Mouse (Mus musculus) kidney, embryonic 14.5 days (tissue): ENCODE data around the gene Rnaseh2a. TPM values are rescaled to one million over a fixed set of nuclear protein-coding genes. Genes with fewer than 3 reads are reported as not detected.

Experiments
- ATAC-seq: fragments of 200-750 bp; cut with Nextera tagmentation; 2 replicates; pipeline ENCODE4 v1.8.0; 2017; ENCODE audit warnings: moderate number of reproducible peaks, mild to moderate bottlenecking, moderate TSS enrichment, moderate library complexity; ENCODE audit not compliant: low FRiP score, low TSS enrichment
- H3K27ac ChIP-seq: fragments of 300-500 bp; sonication (generic); 2 replicates; pipeline ENCODE4 v1.5.1; 2014; ENCODE audit warnings: low read depth, mild to moderate bottlenecking, low read length, moderate library complexity, mixed read lengths
- H3K27me3 ChIP-seq: fragments of 300-500 bp; sonication (generic); 2 replicates; pipeline ENCODE4 v1.6.1; 2014; ENCODE audit warnings: mild to moderate bottlenecking, low read length; ENCODE audit not compliant: control insufficient read depth, insufficient read depth
- H3K36me3 ChIP-seq: fragments of 300-500 bp; sonication (generic); 2 replicates; pipeline ENCODE4 v1.6.1; 2014; ENCODE audit warnings: low read length, mixed read lengths; ENCODE audit not compliant: control insufficient read depth, insufficient read depth
- H3K4me1 ChIP-seq: fragments of 300-500 bp; sonication (generic); 2 replicates; pipeline ENCODE4 v1.6.1; 2014; ENCODE audit warnings: low read length, mixed read lengths; ENCODE audit not compliant: control insufficient read depth, insufficient read depth
- H3K4me2 ChIP-seq: fragments of 300-500 bp; sonication (generic); replicated peaks from 2 replicates; pipeline ENCODE4 v1.6.1; 2014; ENCODE audit warnings: low read depth, mild to moderate bottlenecking, low read length
- H3K4me3 ChIP-seq: fragments of 300-500 bp; sonication (generic); 2 replicates; pipeline ENCODE4 v1.5.1; 2014; ENCODE audit warnings: mild to moderate bottlenecking, low read length
- H3K9ac ChIP-seq: fragments of 300-500 bp; sonication (generic); 2 replicates; pipeline ENCODE4 v1.6.1; 2014; ENCODE audit warnings: low read depth, mild to moderate bottlenecking, low read length, moderate library complexity
- H3K9me3 ChIP-seq: fragments of 300-500 bp; sonication (generic); 2 replicates; pipeline ENCODE4 v1.6.1; 2016; ENCODE audit warnings: low read length; ENCODE audit not compliant: control insufficient read depth
- WGBS: fragments of 180-500 bp; shearing (Covaris S2); extraction: QIAGEN DNeasy Blood & Tissue Kit; methylation state at CpG from one replicate; pipeline ENCODE4 v1.1.7; 2014; 5-methylcytosine and 5-hydroxymethylcytosine counted together
- polyA plus RNA-seq: library from polyadenylated mRNA; unstranded; fragments of >200 nt; fragmentation: Nextera tagmentation; extraction: Ambion mirVana; gene quantifications from 2 replicates; pipeline ENCODE4 v1.2.1, GENCODE M21; 2014

Rnaseh2a gene
- polyA plus RNA-seq, 1 experiment from 2014 or later = 143 TPM

GRCm38 (mm10) chr8:84986379-84986945, 16.9 kb upstream of the Rnaseh2a start:
- ATAC-seq = no peak
- H3K9ac ChIP-seq = peak overlapping the region; percentile 58; the same call in 1 of the 2 replicates
- H3K27me3 ChIP-seq = no peaks in the 10 kb centered on the region
- 38% methylated on average over 8 of the region's 8 CpGs for WGBS
- H3K4me1 ChIP-seq = peaks cover 41% of the 10 kb centered on the region
- peak overlapping the region; percentile 48 for H3K4me3 ChIP-seq
- H3K27ac ChIP-seq = peak overlapping the region; percentile 74
- H3K9me3 ChIP-seq = no peaks in the 10 kb centered on the region
- no peaks in the 10 kb centered on the region for H3K36me3 ChIP-seq
- peak overlapping the region; percentile 96 for H3K4me2 ChIP-seq

- WGBS = under 1% methylated on average over 52 of the region's 53 CpGs
- peak; percentile 46 for ATAC-seq
- no peaks in the 10 kb centered on the region for H3K9me3 ChIP-seq
- H3K9ac ChIP-seq = peak overlapping the region; percentile 58
- peaks cover 47% of the 10 kb centered on the region for H3K4me1 ChIP-seq
- H3K36me3 ChIP-seq = no peaks in the 10 kb centered on the region
- H3K27ac ChIP-seq = peak overlapping the region; percentile 74
- H3K4me2 ChIP-seq = peak overlapping the region; percentile 96
- no peaks in the 10 kb centered on the region for H3K27me3 ChIP-seq
- peak overlapping the region; percentile 48 for H3K4me3 ChIP-seq
Observed at GRCm38 (mm10) chr8:84985684-84986378, 16.3 kb upstream of the Rnaseh2a start.

GRCm38 (mm10) chr8:84985049-84985683, 15.6 kb upstream of the Rnaseh2a start:
- Histone ChIP-seq H3K4me1 (peaks cover 53% of the 10 kb centered on the region), H3K27me3 (no peaks in the 10 kb centered on the region), H3K4me3 (peak overlapping the region; percentile 48), H3K27ac (peak overlapping the region; percentile 74; the same call in 1 of the 2 replicates), H3K9ac (peak overlapping the region; percentile 58), H3K9me3 (no peaks in the 10 kb centered on the region), H3K4me2 (peak overlapping the region; percentile 96), H3K36me3 (no peaks in the 10 kb centered on the region)
- under 1% methylated on average over 23 of the region's 23 CpGs for WGBS
- no peak; the same call in 1 of the 2 replicates for ATAC-seq

GRCm38 (mm10) chr8:84984294-84985048, 14.9 kb upstream of the Rnaseh2a start:
- 3% methylated on average over 15 of the region's 16 CpGs for WGBS
- H3K27me3 ChIP-seq = no peaks in the 10 kb centered on the region
- H3K9ac ChIP-seq = peak overlapping the region; percentile 58; the same call in 1 of the 2 replicates
- peaks cover 52% of the 10 kb centered on the region for H3K4me1 ChIP-seq
- H3K9me3 ChIP-seq = no peaks in the 10 kb centered on the region
- peak overlapping the region; percentile 48 for H3K4me3 ChIP-seq
- peak overlapping the region; percentile 74; the same call in 1 of the 2 replicates for H3K27ac ChIP-seq
- peak overlapping the region; percentile 96 for H3K4me2 ChIP-seq
- no peaks in the 10 kb centered on the region for H3K36me3 ChIP-seq
- ATAC-seq = no peak

- Histone ChIP-seq H3K4me3 (no peak overlapping the region), H3K36me3 (no peaks in the 10 kb centered on the region), H3K9ac (no peak overlapping the region), H3K4me2 (no peak overlapping the region), H3K27me3 (no peaks in the 10 kb centered on the region), H3K27ac (no peak overlapping the region), H3K4me1 (peaks cover 63% of the 10 kb centered on the region), H3K9me3 (no peaks in the 10 kb centered on the region)
- 73% methylated on average over 3 of the region's 3 CpGs for WGBS
- no peak for ATAC-seq
Observed at GRCm38 (mm10) chr8:84982499-84983011, 13.0 kb upstream of the Rnaseh2a start.

DNA sequence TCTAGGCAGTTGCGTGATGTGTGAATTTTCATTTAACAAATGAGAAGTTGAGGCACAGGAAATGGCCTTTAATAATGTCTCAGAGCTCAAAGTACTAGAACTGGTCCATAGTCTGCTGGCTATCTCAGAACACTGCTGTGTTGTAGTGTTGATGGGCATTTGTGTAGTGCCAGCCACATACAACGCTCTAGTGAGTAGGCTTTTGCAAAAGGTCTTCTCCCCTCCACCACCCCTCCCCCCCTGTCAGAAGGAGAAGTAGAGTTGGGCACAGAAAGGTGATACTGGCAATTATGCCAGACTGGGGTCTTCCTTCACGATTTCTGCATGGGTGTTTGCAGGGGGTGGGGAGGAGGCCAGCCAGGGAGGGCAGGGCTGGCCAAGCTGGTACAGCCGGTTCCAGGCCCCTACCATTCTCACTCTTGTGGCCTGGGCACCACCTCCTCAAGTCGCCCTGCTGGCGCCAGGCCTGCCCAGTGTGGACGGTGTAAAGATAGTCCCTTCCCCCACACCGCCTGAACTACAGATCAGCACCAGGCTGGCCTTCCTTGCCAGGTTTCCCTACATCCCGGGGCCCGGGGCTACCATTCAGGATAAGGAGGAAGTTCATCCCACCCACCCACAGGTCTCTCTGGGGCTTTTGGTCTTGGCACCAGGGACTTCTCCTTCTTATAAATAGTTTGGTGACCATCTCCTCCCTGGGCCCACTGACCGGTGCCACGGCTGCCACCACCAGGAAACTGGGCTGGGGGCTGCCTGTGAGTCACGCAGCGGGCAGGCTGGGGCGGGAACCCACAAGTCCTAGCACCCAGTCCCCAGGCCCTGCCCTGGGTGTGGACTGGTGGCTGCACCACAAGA, 12.3 kb upstream of the Rnaseh2a start:
- Histone ChIP-seq H3K4me3 (no peak overlapping the region), H3K4me2 (no peak overlapping the region), H3K27ac (no peak overlapping the region; the same call in 1 of the 2 replicates), H3K9ac (no peak overlapping the region), H3K4me1 (peaks cover 68% of the 10 kb centered on the region), H3K27me3 (no peaks in the 10 kb centered on the region; the same call in 1 of the 2 replicates), H3K36me3 (no peaks in the 10 kb centered on the region), H3K9me3 (no peaks in the 10 kb centered on the region)
- WGBS = 73% methylated on average over 15 of the region's 15 CpGs
- no peak for ATAC-seq

DNA sequence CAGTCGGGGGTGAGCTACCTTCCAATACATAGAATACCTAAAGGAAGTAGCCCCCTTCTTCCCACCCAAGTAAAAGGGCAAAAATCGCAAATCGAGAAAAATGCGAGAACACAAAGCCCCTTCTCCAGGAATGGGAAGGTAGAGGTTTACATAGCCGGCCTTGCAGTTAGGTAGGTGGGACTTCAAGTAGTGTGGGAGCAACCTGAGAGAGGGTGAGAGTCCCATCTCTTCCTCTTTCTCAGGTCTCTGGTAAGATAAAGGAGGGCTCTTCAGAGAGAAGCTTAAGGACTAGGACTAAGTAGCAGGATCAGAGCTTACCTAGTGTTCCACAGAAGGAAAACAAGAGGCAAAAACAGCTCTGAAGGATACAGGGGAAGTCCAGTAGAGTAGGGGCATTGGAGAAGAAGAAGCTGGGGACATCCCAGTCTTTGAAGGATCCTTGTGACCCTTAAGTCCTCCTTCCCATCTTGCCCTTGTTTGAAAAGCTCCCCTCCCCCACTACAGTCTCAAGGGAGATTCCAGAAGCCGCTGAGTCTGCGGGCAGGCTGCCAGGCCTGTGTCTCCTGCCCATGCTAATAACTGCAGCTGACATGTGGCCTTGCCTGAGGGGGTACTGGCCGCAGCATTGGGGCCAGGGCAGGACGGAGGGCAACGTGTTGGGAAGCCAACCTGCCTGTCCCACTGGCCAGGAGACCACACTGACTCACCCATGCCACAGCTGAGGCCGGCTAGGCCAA, 11.2 kb upstream of the Rnaseh2a start:
- peak overlapping the region; percentile 98 for H3K4me2 ChIP-seq
- no peaks in the 10 kb centered on the region for H3K36me3 ChIP-seq
- no peak for ATAC-seq
- no peak overlapping the region for H3K4me3 ChIP-seq
- no peaks in the 10 kb centered on the region; the same call in 1 of the 2 replicates for H3K27me3 ChIP-seq
- H3K27ac ChIP-seq = peak overlapping the region; percentile 53; the same call in 1 of the 2 replicates
- no peaks in the 10 kb centered on the region for H3K9me3 ChIP-seq
- no peak overlapping the region for H3K9ac ChIP-seq
- peaks cover 70% of the 10 kb centered on the region for H3K4me1 ChIP-seq
- WGBS = 41% methylated on average over 11 of the region's 11 CpGs
